Mouse (Mus musculus) layer of hippocampus, postnatal 10 days (tissue): ENCODE data around the gene Tle2. TPM values are rescaled to one million over a fixed set of nuclear protein-coding genes. Genes with fewer than 3 reads are reported as not detected.

Source experiments
- DNase-seq, 2 experiments: peaks; one replicate each; pipeline ENCODE4 v3.0.0; 2021; ENCODE audit warnings: low spot score in 2 of 2
- total RNA-seq, 2 experiments: library from RNA; stranded (reverse); gene quantifications; 2 replicates each; pipeline ENCODE4 v1.2.3; 2021

Gene Tle2
- total RNA-seq, 2 experiments from 2014 or later = 25.6 to 26.6 TPM

DNA sequence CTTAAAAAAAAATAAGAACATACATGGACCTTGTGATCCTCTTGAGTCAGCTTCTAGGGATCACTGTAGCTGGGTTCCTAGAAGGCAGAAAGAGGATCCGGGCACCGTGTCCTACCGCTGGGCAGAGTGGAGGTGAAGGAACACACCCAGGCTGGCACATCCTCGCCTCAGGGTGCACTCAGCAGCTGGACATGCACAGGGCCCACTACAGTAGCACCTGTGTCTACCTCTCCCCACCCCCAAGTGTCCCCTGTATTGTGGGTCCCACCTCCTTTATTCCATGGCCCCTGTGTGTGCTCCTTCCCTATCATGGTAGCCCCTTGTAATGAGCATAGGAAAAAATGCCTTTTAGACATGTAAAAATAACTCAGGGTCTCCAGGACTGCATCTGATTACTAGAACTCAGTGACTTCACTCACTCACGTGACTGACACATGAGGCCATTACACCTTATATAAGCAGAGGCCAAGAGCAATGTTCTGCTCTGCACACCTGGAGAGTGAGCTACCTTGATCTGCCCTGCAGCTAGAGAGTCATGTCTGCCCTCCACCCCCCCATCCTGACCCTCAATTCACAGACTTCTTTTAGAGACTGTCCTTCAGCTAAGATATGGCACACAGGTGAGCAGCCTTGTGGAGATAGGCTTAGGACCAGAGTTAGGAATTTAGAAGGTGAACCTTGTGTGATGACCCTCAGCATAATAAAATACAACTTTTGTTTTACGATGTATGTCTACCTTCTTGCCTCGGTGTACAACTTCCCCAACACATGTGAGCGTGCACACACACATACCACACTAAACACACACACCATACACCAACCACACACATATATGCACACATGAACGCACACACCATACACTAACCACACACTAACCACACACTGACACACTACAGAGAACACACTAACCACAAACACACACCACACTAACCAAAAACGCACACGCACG lies 29.9 kb downstream of the Tle2 start:
- DNase-seq = no peak

DNA sequence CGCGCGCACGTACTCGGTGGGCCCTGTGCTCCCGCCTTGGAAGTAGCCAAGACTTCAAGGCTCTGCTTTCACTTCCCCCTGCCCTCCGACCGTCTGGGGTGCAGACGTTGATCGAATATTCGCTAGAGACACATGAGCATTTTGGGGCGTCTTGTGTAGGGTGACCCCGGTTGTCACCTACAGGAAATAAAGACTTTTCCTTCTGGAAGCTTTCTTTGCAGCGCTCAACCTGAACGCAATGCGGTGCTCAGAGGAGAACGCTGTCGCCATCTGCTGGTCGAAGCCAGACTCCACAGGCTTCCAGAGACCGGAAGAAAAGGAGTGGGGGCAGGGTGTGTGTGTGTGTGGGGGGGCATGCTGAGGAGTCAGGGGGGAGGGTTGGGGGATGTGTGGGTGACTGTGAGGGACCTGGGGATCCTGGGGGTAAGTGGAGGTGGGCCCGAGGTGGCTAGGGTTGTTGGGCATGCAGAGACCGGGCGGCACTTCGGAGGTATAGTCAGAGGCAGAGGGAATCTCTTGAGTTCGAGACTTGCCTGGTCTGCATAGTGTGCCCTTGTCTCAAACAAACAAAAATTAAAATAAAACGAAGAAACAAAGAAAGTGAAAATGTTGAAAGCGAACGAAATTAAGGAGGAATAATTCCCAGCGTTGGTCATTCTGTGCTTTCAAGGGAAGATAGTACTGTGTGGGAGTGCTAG lies 30.8 kb downstream of the Tle2 start:
- DNase-seq = peak; percentile 90 to 92

- DNase-seq = no peak
These were observed 31.3 kb downstream of the Tle2 start for GRCm38 (mm10) chr10:81605666-81605973.

- DNase-seq = peak; percentile 86 to 91
These were observed 31.8 kb downstream of the Tle2 start, which contains the start of gene BC025920 for GRCm38 (mm10) chr10:81605974-81606751. TSS of gene BC025920 (plus strand) at chr10:81606270.

DNA sequence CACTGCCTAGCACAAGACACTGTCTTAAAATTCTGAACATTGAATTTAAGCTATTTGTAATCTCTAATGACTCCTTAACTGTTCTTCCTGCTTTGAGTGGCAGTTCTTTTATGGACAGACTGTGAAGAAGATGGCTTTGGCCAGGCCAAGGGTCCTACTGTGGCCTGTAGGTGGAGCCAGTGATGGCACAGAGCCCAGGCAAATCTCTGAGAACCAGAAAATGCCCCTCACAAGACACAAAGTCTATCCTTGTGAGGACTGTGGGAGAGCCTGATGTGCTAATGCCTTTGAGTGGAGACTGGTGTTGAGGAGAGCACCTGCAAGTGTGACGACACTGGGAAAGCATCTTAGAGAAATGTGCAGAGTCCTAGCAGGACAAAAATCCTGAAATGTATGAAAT lies 33.9 kb downstream of the Tle2 start:
- DNase-seq = no peak

DNA sequence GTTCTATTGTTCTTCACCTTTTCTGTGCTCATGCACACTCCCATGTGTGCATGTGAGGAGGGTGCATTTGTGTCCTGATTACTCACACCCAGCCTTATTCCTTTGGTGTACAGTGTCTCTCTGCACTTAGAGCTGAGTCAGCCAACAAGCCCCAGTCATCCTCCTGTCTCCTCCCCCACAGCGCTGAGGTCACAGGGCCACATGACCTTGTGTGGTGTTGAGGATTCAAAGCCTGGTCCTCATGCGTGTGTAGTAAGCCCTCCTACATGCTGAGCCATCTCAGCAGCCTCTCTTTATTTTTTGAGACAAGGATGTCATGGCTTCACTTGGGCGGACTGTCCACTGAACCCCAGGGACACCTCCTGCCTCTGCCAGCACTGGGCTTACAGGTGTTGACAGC lies 38.4 kb downstream of the Tle2 start:
- no peak for DNase-seq

DNA sequence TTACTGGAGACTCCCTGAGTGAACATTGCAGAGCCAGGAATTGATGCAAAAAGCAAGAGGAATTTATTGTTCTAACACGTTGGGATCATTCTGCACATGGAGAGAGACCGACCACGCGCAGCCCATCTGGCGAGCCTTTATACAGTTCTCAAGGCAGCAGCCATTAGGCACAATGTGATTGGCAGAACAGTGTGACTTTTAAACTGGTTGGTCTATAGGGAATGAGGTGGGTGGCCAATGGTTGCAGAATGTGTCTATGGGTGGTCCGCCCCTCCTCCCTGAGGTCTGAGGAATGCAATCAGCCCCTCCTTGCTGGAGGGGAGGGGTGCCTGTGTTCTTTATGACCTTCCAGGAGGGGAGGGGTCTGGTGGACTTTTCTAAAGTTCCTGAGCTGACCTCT lies 41.1 kb downstream of the Tle2 start:
- no peak for DNase-seq

- no peak for DNase-seq
These were observed 45.6 kb downstream of the Tle2 start for GRCm38 (mm10) chr10:81619976-81620375.

GRCm38 (mm10) chr10:81620786-81621185 lies 46.4 kb downstream of the Tle2 start:
- no peak for DNase-seq

GRCm38 (mm10) chr10:81623441-81623840 lies 49.1 kb downstream of the Tle2 start:
- no peak for DNase-seq

GRCm38 (mm10) chr10:81626101-81626993 lies 52.0 kb downstream of the Tle2 start:
- DNase-seq = no peak

GRCm38 (mm10) chr10:81626994-81627835 lies 52.9 kb downstream of the Tle2 start, which contains the start of gene Sirt6:
TSS of gene Sirt6 (minus strand) at chr10:81627797.
- peak; percentile 84 to 90 for DNase-seq

DNA sequence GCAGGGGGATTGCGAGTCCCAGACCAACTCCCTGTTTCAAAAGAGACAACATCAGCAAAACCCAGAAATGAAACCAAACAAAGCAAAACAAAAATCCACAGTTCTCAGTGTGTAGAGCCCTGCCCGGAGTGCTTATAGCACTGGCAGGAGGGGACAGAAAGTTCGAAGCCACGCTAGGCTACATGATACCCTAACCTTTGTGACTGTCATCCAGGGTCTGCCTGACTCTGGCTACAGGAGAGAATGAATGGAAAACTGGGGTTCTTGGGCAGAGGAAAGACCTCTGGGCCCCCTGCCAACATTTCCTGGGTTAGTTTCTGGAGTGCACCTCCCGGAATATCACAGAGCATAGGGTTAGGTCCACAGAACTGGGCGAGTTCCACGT lies 53.5 kb downstream of the Tle2 start:
- peak in 1 of 2 experiments; percentile 59 for DNase-seq

GRCm38 (mm10) chr10:81628390-81628789 lies 54.0 kb downstream of the Tle2 start, which contains the start of gene Ankrd24:
TSS of gene Ankrd24 (plus strand) at chr10:81628540.
- no peak for DNase-seq

DNA sequence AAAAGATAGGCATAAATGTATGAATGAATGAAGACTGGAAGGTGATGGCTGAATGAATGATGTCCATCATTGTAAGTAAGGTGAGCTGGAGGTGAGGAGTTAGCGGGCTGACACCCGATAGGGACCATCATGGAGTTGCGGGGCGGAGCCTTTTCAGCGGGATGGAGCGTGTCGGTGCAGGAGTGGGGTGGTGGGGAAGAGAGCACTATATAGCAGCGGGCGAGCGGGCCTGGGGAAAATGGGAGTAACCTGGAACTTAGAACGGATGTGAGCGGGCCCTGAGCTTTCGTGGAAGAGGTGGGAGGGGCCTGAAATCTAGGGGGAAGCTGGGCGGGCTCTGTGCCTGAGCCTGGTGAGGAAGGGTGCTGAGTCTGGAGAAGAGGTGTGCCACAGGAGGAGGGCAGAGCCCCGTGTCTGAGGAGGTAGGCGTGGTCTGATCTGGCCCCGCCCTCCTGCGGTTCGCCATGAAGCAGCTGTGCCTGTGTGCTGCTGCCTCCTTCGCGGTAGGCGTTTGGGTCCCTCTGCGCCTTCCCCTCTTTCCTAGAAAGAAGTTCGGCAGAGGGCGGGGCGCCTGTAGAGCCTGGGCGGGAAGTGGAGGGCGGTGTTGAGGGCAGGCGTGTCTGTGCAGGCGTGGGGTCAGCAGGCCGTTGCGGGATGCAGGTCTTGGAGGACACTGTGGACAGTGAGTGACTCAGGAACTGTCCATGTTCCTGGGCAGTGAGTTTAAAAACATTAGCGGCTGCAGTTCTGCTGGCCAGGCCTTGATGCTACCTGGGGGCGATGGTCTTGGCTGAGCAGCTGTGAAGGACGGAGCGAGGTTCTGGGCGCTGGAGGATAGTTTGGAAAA lies 59.1 kb downstream of the Tle2 start:
- DNase-seq = peak; percentile 75 to 82

GRCm38 (mm10) chr10:81636338-81636737 lies 62.0 kb downstream of the Tle2 start:
- no peak for DNase-seq

- DNase-seq = no peak
These were observed 63.7 kb downstream of the Tle2 start for GRCm38 (mm10) chr10:81638101-81638500.
